Mouse (Mus musculus): ENCODE data around the gene Scn9a.

- TF ChIP-seq CTCF (IDR thresholded peaks at IDR 0.05; ENCODE audit: low read depth, low read length) (no peak), POLR2A (IDR thresholded peaks at IDR 0.05; ENCODE audit: extremely low read depth, insufficient read depth, low read length) (no peak)
These were observed 172.3 kb downstream of the Scn9a start for GRCm38 (mm10) chr2:66462458-66462857.
